Mouse (Mus musculus) retina, adult 2 months (tissue): Measurements from ENCODE around the gene Olfr491.

Source experiments
- DNase-seq: peaks from one replicate; pipeline ENCODE4 v3.0.0-alpha.2; 2012; ENCODE audit warnings: low read depth, low spot score

Olfr491 gene

GRCm38 (mm10) chr7:108313151-108313550, at the start of gene Olfr491:
Gene Olfr491, plus strand, starts transcription at chr7:108313451.
- DNase-seq: no peak

GRCm38 (mm10) chr7:108288834-108289233, 24.4 kb upstream of the Olfr491 start, which contains the start of gene Olfr490:
Gene Olfr490, minus strand, starts transcription at chr7:108288934.
- DNase-seq: no peak

- no peak for DNase-seq
Observed at GRCm38 (mm10) chr7:108323574-108323973, 10.3 kb downstream of the Olfr491 start, which contains the start of gene Olfr492. Gene Olfr492, minus strand, starts transcription at chr7:108323674.

- no peak for DNase-seq
Observed at GRCm38 (mm10) chr7:108346879-108347278, 33.6 kb downstream of the Olfr491 start, which contains the start of gene Olfr493. Gene Olfr493, minus strand, starts transcription at chr7:108346979.

- DNase-seq: no peak
Observed at GRCm38 (mm10) chr7:108365035-108365434, 51.8 kb downstream of the Olfr491 start, which contains the start of gene Olfr494. Gene Olfr494, plus strand, starts transcription at chr7:108365335.
